Mouse (Mus musculus): Measurements from ENCODE around the gene Tk2. TPM values are rescaled to one million over a fixed set of nuclear protein-coding genes. Genes with fewer than 3 reads are reported as not detected.
"Not testable (repeated sequence)": the region's sequence is repeated elsewhere in the genome, so short reads cannot be mapped to it uniquely, and the experiment has no call there.

The Tk2 gene
- 22.0 TPM for polyA plus RNA-seq (2021)

GRCm38 (mm10) chr8:104248276-104248675, at the start of gene Tk2:
TSS of gene Tk2 (minus strand) at chr8:104248558.
- ATAC-seq, result peak; percentile 88
- POLR2A ChIA-PET, result no interaction called here
- CTCF ChIA-PET, result no interaction called here
- H3K27me3 ChIP-seq, result no peaks in the 10 kb centered on the region
- no peak for TF ChIP-seq CTCF (IDR thresholded peaks at IDR 0.05)
- in situ Hi-C loops (cut with MboI; ENCODE audit: low pct_unique_long_range_greater_than_20kb), result loop anchor here (10.0 kb wide), 2 partner anchors 157 to 187 kb away; no protein-coding TSS in a partner anchor
- peak; percentile 10 for DNase-seq (ENCODE audit: low read depth, low spot score)

- TF ChIP-seq CTCF (IDR thresholded peaks at IDR 0.05), result no peak
- H3K27me3 ChIP-seq, result peaks cover 30% of the 10 kb centered on the region
- in situ Hi-C loops (cut with MboI; ENCODE audit: low pct_unique_long_range_greater_than_20kb), result no loop called here
- CTCF ChIA-PET, result no interaction called here
- ATAC-seq (no peak), DNase-seq (ENCODE audit: low read depth, low spot score) (no peak)
- POLR2A ChIA-PET, result no interaction called here
These were observed 46.0 kb upstream of the Tk2 start for GRCm38 (mm10) chr8:104294396-104294795.

GRCm38 (mm10) chr8:104293081-104293480, 44.7 kb upstream of the Tk2 start, which contains the start of gene Cmtm2a:
TSS of gene Cmtm2a (minus strand) at chr8:104293181.
- ATAC-seq; CTCF ChIA-PET; in situ Hi-C loops (cut with MboI; ENCODE audit: low pct_unique_long_range_greater_than_20kb); DNase-seq (ENCODE audit: low read depth, low spot score); POLR2A ChIA-PET: not testable (repeated sequence)
- H3K27me3 ChIP-seq, result peaks cover 30% of the 10 kb centered on the region

- peaks cover 9% of the 10 kb centered on the region for H3K27me3 ChIP-seq
- DNase-seq (ENCODE audit: low read depth, low spot score), result no peak
- TF ChIP-seq CTCF (IDR thresholded peaks at IDR 0.05), result no peak
- CTCF ChIA-PET, result no interaction called here
- no peak for ATAC-seq
- in situ Hi-C loops (cut with MboI; ENCODE audit: low pct_unique_long_range_greater_than_20kb), result loop anchor here (5.0 kb wide), 1 partner anchor 38 kb away; no protein-coding TSS in a partner anchor
- POLR2A ChIA-PET, result no interaction called here
These were observed 20.6 kb upstream of the Tk2 start for GRCm38 (mm10) chr8:104268937-104269440.

- in situ Hi-C loops (cut with MboI; ENCODE audit: low pct_unique_long_range_greater_than_20kb), result loop anchor here (5.0 kb wide), 1 partner anchor 39 kb away; no protein-coding TSS in a partner anchor
- no peak for TF ChIP-seq CTCF (IDR thresholded peaks at IDR 0.05)
- CTCF ChIA-PET, result no interaction called here
- DNase-seq (ENCODE audit: low read depth, low spot score), result no peak
- peaks cover 4% of the 10 kb centered on the region for H3K27me3 ChIP-seq
- no peak for ATAC-seq
- POLR2A ChIA-PET, result no interaction called here
These were observed 20.0 kb upstream of the Tk2 start for GRCm38 (mm10) chr8:104268368-104268767.

- POLR2A ChIA-PET; ATAC-seq; H3K27me3 ChIP-seq; CTCF ChIA-PET; in situ Hi-C loops (cut with MboI; ENCODE audit: low pct_unique_long_range_greater_than_20kb); DNase-seq (ENCODE audit: low read depth, low spot score): not testable (repeated sequence)
These were observed 16.0 kb upstream of the Tk2 start for GRCm38 (mm10) chr8:104264271-104264935.

- in situ Hi-C loops (cut with MboI; ENCODE audit: low pct_unique_long_range_greater_than_20kb); POLR2A ChIA-PET; DNase-seq (ENCODE audit: low read depth, low spot score); CTCF ChIA-PET; H3K27me3 ChIP-seq; ATAC-seq: not testable (repeated sequence)
These were observed 13.4 kb upstream of the Tk2 start for GRCm38 (mm10) chr8:104261802-104262201.

GRCm38 (mm10) chr8:104253016-104253415, 4.7 kb upstream of the Tk2 start:
- ChIA-PET POLR2A (no interaction called here), CTCF (interaction anchor here (0.7 to 1.8 kb wide), 2 partner anchors 10 to 34 kb away, joined by 3 to 4 read pairs; no protein-coding TSS in a partner anchor)
- TF ChIP-seq CTCF (IDR thresholded peaks at IDR 0.05), result peak; percentile 57
- DNase-seq (ENCODE audit: low read depth, low spot score) (no peak), ATAC-seq (no peak)
- H3K27me3 ChIP-seq, result no peaks in the 10 kb centered on the region
- in situ Hi-C loops (cut with MboI; ENCODE audit: low pct_unique_long_range_greater_than_20kb), result no loop called here

- ATAC-seq, result no peak
- H3K27me3 ChIP-seq, result no peaks in the 10 kb centered on the region
- ChIA-PET POLR2A (no interaction called here), CTCF (interaction anchor here (1.0 to 1.3 kb wide), 2 partner anchors 9 to 81 kb away, joined by 3 read pairs; no protein-coding TSS in a partner anchor)
- in situ Hi-C loops (cut with MboI; ENCODE audit: low pct_unique_long_range_greater_than_20kb), result no loop called here
- no peak for TF ChIP-seq CTCF (IDR thresholded peaks at IDR 0.05)
- DNase-seq (ENCODE audit: low read depth, low spot score), result no peak
These were observed 3.1 kb upstream of the Tk2 start for GRCm38 (mm10) chr8:104251461-104251860.

- POLR2A ChIA-PET, result interaction anchor here (0.7 kb wide), 2 partner anchors 33 to 260 kb away, joined by 4 to 5 read pairs; no protein-coding TSS in a partner anchor
- no peak for TF ChIP-seq CTCF (IDR thresholded peaks at IDR 0.05)
- ATAC-seq (peak; percentile 71), DNase-seq (ENCODE audit: low read depth, low spot score) (peak; percentile 46)
- CTCF ChIA-PET, result interaction anchor here (1.0 to 1.3 kb wide), 2 partner anchors 8 to 82 kb away, joined by 3 read pairs; no protein-coding TSS in a partner anchor
- in situ Hi-C loops (cut with MboI; ENCODE audit: low pct_unique_long_range_greater_than_20kb), result no loop called here
- no peaks in the 10 kb centered on the region for H3K27me3 ChIP-seq
These were observed 2.3 kb upstream of the Tk2 start, which contains the start of gene Cklf for GRCm38 (mm10) chr8:104250439-104251367. TSS of gene Cklf (plus strand) at chr8:104250861.
